Mouse (Mus musculus) cerebellum, adult 2 months (tissue): ENCODE measurements around the gene Olfr414.

ENCODE experiments used
- CTCF ChIP-seq: fragments of 200-500 bp; IDR thresholded peaks from 2 replicates; pipeline ENCODE4 v1.5.1; 2011; ENCODE audit warnings: low read depth, mild to moderate bottlenecking, control low read depth, low read length, moderate library complexity, borderline replicate concordance; ENCODE audit not compliant: insufficient read depth
- POLR2A ChIP-seq: fragments of 200-500 bp; IDR thresholded peaks from 2 replicates; pipeline ENCODE4 v1.6.1; 2011; ENCODE audit warnings: low read length, control low read depth, borderline replicate concordance; ENCODE audit not compliant: insufficient read depth

GRCm38 (mm10) chr1:174428407-174428806, 4.5 kb downstream of the Olfr414 start:
- TF ChIP-seq POLR2A (no peak), CTCF (no peak)
